Mouse (Mus musculus) C2C12 (cell line): ENCODE measurements around the gene BC035947. TPM values are rescaled to one million over a fixed set of nuclear protein-coding genes. Genes with fewer than 3 reads are reported as not detected.

Experiments used
- H3K27me3 ChIP-seq: one replicate; pipeline ENCODE4 v1.6.1; 2011; ENCODE audit not compliant: control insufficient read depth, insufficient read depth, insufficient read length
- H3K36me3 ChIP-seq: one replicate; pipeline ENCODE4 v1.6.1; 2011; ENCODE audit not compliant: control insufficient read depth, insufficient read depth
- H3K4me3 ChIP-seq: one replicate; pipeline ENCODE4 v1.5.1; 2011; ENCODE audit warnings: mild to moderate bottlenecking, control low read depth; ENCODE audit not compliant: poor library complexity, insufficient read depth, severe bottlenecking
- H3K79me2 ChIP-seq: one replicate; pipeline ENCODE4 v1.6.1; 2011; ENCODE audit not compliant: control insufficient read depth, insufficient read depth
- H3K79me3 ChIP-seq: one replicate; pipeline ENCODE4 v1.6.1; 2011; ENCODE audit warnings: low read depth, control low read depth
- H3ac ChIP-seq: one replicate; pipeline ENCODE3; 2011; ENCODE audit warnings: low read depth; ENCODE audit not compliant: control insufficient read depth, insufficient read length
- CEBPB ChIP-seq: IDR thresholded peaks from one replicate; pipeline ENCODE4 v1.6.1; 2011; ENCODE audit warnings: low read depth, mild to moderate bottlenecking, control low read depth, moderate library complexity
- CTCF ChIP-seq: IDR thresholded peaks from one replicate; pipeline ENCODE4 v1.5.1; 2011; ENCODE audit not compliant: control insufficient read depth, insufficient read depth, insufficient read length
- FOSL1 ChIP-seq: IDR thresholded peaks from one replicate; pipeline ENCODE4 v1.8.0; 2011; ENCODE audit warnings: mild to moderate bottlenecking, low read length; ENCODE audit not compliant: poor library complexity, insufficient read depth, severe bottlenecking
- MAX ChIP-seq: IDR thresholded peaks from one replicate; pipeline ENCODE4 v1.6.1; 2011; ENCODE audit warnings: mild to moderate bottlenecking, control low read depth
- MYOD1 ChIP-seq: IDR thresholded peaks from one replicate; pipeline ENCODE4 v1.6.1; 2011; ENCODE audit warnings: low read depth; ENCODE audit not compliant: control insufficient read depth, insufficient read length
- MYOG ChIP-seq: IDR thresholded peaks from one replicate; pipeline ENCODE4 v1.6.1; 2011; ENCODE audit not compliant: control insufficient read depth, insufficient read length; ENCODE audit errors: extremely low read depth
- USF1 ChIP-seq: IDR thresholded peaks from one replicate; pipeline ENCODE4 v1.6.1; 2011; ENCODE audit warnings: low read depth, mild to moderate bottlenecking, control low read depth, moderate library complexity
- polyA plus RNA-seq: library from polyadenylated mRNA; unstranded; fragments of >200 nt; fragmentation: generic; extraction: Trizol; gene quantifications from one replicate; pipeline ENCODE4 v1.2.1, GENCODE M21; 2012; ENCODE audit warnings: missing spikeins

The BC035947 gene
- polyA plus RNA-seq, 1 experiment = not detected

GRCm38 (mm10) chr1:78452544-78452943, 59.4 kb downstream of the BC035947 start:
- Histone ChIP-seq H3K4me3 (no peak overlapping the region), H3ac (no peak overlapping the region), H3K27me3 (no peaks in the 10 kb centered on the region), H3K79me3 (no peaks in the 10 kb centered on the region), H3K79me2 (no peaks in the 10 kb centered on the region), H3K36me3 (peaks cover 71% of the 10 kb centered on the region)
- TF ChIP-seq MYOD1 (no peak), MYOG (no peak), MAX (no peak), FOSL1 (no peak), CEBPB (no peak), CTCF (no peak), USF1 (no peak)

- H3K36me3 ChIP-seq = peaks cover 77% of the 10 kb centered on the region
- H3K4me3 ChIP-seq = no peak overlapping the region
- H3K79me3 ChIP-seq = peaks cover 1% of the 10 kb centered on the region
- no peak overlapping the region for H3ac ChIP-seq
- peaks cover 6% of the 10 kb centered on the region for H3K79me2 ChIP-seq
- H3K27me3 ChIP-seq = no peaks in the 10 kb centered on the region
- TF ChIP-seq FOSL1 (no peak), MYOD1 (no peak), CTCF (no peak), MAX (no peak), CEBPB (no peak), USF1 (no peak), MYOG (no peak)
Measured at GRCm38 (mm10) chr1:78451070-78451854, 60.7 kb downstream of the BC035947 start.

GRCm38 (mm10) chr1:78448091-78448490, 63.9 kb downstream of the BC035947 start:
- TF ChIP-seq CTCF (no peak), USF1 (peak; percentile 86), MAX (peak; percentile 64), MYOD1 (no peak), MYOG (no peak), CEBPB (no peak)
- peaks cover 71% of the 10 kb centered on the region for H3K36me3 ChIP-seq
- peaks cover 6% of the 10 kb centered on the region for H3K79me2 ChIP-seq
- no peak overlapping the region for H3ac ChIP-seq
- no peaks in the 10 kb centered on the region for H3K27me3 ChIP-seq
- no peak overlapping the region for H3K4me3 ChIP-seq
- H3K79me3 ChIP-seq = peaks cover 4% of the 10 kb centered on the region

Other genes with a start within 250 kb of the BC035947 start
- gene Sgpp2, start 201.8 kb downstream of the BC035947 start, polyA plus RNA-seq = 0.08 TPM
- 53.6 TPM for gene Farsb, start 23.3 kb downstream of the BC035947 start, polyA plus RNA-seq
- not detected for gene Mogat1, start 1.2 kb downstream of the BC035947 start, polyA plus RNA-seq
- gene Acsl3, start 145.7 kb upstream of the BC035947 start, polyA plus RNA-seq = 19.8 TPM
- gene Utp14b, start 145.9 kb upstream of the BC035947 start, polyA plus RNA-seq = 2.4 TPM